Mouse (Mus musculus) T-helper 17 cell (primary cell): ENCODE results near the gene March9.

Experiments
- in situ Hi-C, 2 experiments: fragments of 300-600 bp; cut with MboI, MseI; formaldehyde crosslinking; loops; 1 replicate in 1 of 2; 2 replicates in 1 of 2; pipeline ENCODE4 v1.15.1; 2025; ENCODE audit warnings: high pct_unique_total_duplicates in 2 of 2

The March9 gene

DNA sequence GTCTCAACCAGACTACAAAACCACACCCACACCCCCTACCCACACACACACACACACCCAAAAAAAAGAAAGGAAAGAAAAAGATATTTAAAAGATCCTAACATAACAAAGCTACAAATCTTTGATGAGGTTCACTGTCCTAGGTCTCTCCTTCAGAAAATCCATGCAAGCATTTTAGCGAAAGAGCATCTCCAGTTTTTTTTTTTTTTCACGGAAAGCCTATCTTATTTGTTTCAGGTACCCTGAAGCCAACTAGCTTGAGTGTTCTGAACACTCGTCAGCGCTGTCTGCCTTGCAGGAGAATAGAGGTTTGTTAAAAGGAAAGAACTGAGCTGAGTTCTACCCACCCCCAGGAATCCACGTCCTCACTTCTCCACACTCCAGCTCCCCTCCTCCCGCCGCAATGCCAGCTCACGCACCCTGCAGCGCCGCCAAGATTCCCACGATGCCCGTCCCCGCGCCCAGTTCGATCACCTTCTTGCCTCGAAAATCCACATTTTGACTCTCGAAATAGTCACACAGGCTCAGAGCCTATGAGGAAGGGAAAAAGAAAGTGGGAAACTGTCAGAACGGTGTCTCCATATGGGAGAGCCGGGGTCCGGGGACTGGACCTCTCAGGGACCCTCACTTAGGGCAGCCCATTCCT lies 19.3 kb downstream of the March9 start:
- in situ Hi-C loops = no loop called here

GRCm38 (mm10) chr10:127037641-127038040 lies 22.3 kb downstream of the March9 start:
- in situ Hi-C loops = loop anchor here in 1 of 2 experiments (5.0 kb wide), 1 partner anchor 110 kb away; no protein-coding TSS in a partner anchor

- in situ Hi-C loops = loop anchor here in 1 of 2 experiments (5.0 kb wide), 1 partner anchor 109 kb away; no protein-coding TSS in a partner anchor
These were observed 23.7 kb downstream of the March9 start for GRCm38 (mm10) chr10:127036273-127036672.

- in situ Hi-C loops = loop anchor here in 1 of 2 experiments (5.0 kb wide), 1 partner anchor 51 kb away; no protein-coding TSS in a partner anchor
These were observed 26.7 kb downstream of the March9 start for GRCm38 (mm10) chr10:127033301-127033741.

- in situ Hi-C loops = loop anchor here in 1 of 2 experiments (5.0 kb wide), 1 partner anchor 48 kb away; no protein-coding TSS in a partner anchor
These were observed 29.4 kb downstream of the March9 start, which contains the start of gene Tsfm for GRCm38 (mm10) chr10:127030336-127031296. Tsfm (minus strand) TSS chr10:127030840.

GRCm38 (mm10) chr10:127018422-127018821 lies 41.6 kb downstream of the March9 start:
- in situ Hi-C loops = no loop called here

GRCm38 (mm10) chr10:127017071-127017470 lies 42.9 kb downstream of the March9 start:
- in situ Hi-C loops = no loop called here

GRCm38 (mm10) chr10:127016488-127016887 lies 43.5 kb downstream of the March9 start:
- in situ Hi-C loops = no loop called here
